Mouse (Mus musculus): ENCODE measurements at regions not wholly inside any gene's neighbourhood (a gene's known extent, or its start where the extent isn't known, plus 50 kb on each side); places are given as distances from the start of the nearest gene placed in this dataset.
A peak's percentile ranks its signal among the peaks of the same experiment; 100 is the strongest.

- no peak overlapping the region for H3K9ac ChIP-seq (ENCODE audit: low read depth, low read length)
- no peaks in the 10 kb centered on the region for H3K36me3 ChIP-seq (ENCODE audit: control insufficient read depth, insufficient read depth, low read length)
- H3K4me2 ChIP-seq: no peak overlapping the region
- no peaks in the 10 kb centered on the region for H3K27me3 ChIP-seq (replicated peaks; ENCODE audit: control insufficient read depth, insufficient read depth, low read length)
- no peak overlapping the region for H3K4me3 ChIP-seq (ENCODE audit: low read depth, low read length)
- no peaks in the 10 kb centered on the region for H3K9me3 ChIP-seq (ENCODE audit: control insufficient read depth, low read length)
- no peak for DNase-seq (ENCODE audit: low spot score)
- no peak overlapping the region for H3K27ac ChIP-seq (ENCODE audit: low read depth, low read length)
- no peaks in the 10 kb centered on the region for H3K4me1 ChIP-seq (replicated peaks; ENCODE audit: control insufficient read depth, insufficient read depth, low read length)
- ATAC-seq (replicated peaks; ENCODE audit: low FRiP score): no peak
Observed at GRCm38 (mm10) chr11:15572716-15573115, 684.8 kb upstream of the Vstm2a start.

GRCm38 (mm10) chr11:15619963-15620362 is 637.6 kb upstream of the Vstm2a start:
- DNase-seq (ENCODE audit: low spot score) (no peak), ATAC-seq (replicated peaks; ENCODE audit: low FRiP score) (no peak)
- Histone ChIP-seq H3K4me3 (ENCODE audit: low read depth, low read length) (no peak overlapping the region), H3K9me3 (ENCODE audit: control insufficient read depth, low read length) (no peaks in the 10 kb centered on the region), H3K27me3 (replicated peaks; ENCODE audit: control insufficient read depth, insufficient read depth, low read length) (no peaks in the 10 kb centered on the region), H3K4me1 (replicated peaks; ENCODE audit: control insufficient read depth, insufficient read depth, low read length) (no peaks in the 10 kb centered on the region), H3K4me2 (no peak overlapping the region), H3K27ac (ENCODE audit: low read depth, low read length) (no peak overlapping the region), H3K9ac (ENCODE audit: low read depth, low read length) (no peak overlapping the region), H3K36me3 (ENCODE audit: control insufficient read depth, insufficient read depth, low read length) (no peaks in the 10 kb centered on the region)
- WGBS: 50% methylated on average over 4 of the region's 4 CpGs

GRCm38 (mm10) chr11:15649025-15649680 is 608.4 kb upstream of the Vstm2a start:
- Histone ChIP-seq H3K27ac (ENCODE audit: low read depth, low read length) (no peak overlapping the region), H3K4me3 (ENCODE audit: low read depth, low read length) (no peak overlapping the region), H3K36me3 (ENCODE audit: control insufficient read depth, insufficient read depth, low read length) (no peaks in the 10 kb centered on the region), H3K9me3 (ENCODE audit: control insufficient read depth, low read length) (no peaks in the 10 kb centered on the region), H3K27me3 (replicated peaks; ENCODE audit: control insufficient read depth, insufficient read depth, low read length) (no peaks in the 10 kb centered on the region), H3K4me1 (replicated peaks; ENCODE audit: control insufficient read depth, insufficient read depth, low read length) (no peaks in the 10 kb centered on the region), H3K9ac (ENCODE audit: low read depth, low read length) (no peak overlapping the region), H3K4me2 (no peak overlapping the region)
- DNase-seq (ENCODE audit: low spot score) (no peak), ATAC-seq (replicated peaks; ENCODE audit: low FRiP score) (no peak)

GRCm38 (mm10) chr11:15689073-15689472 is 568.5 kb upstream of the Vstm2a start:
- Histone ChIP-seq H3K9ac (ENCODE audit: low read depth, low read length) (no peak overlapping the region), H3K4me1 (replicated peaks; ENCODE audit: control insufficient read depth, insufficient read depth, low read length) (no peaks in the 10 kb centered on the region), H3K36me3 (ENCODE audit: control insufficient read depth, insufficient read depth, low read length) (no peaks in the 10 kb centered on the region), H3K4me3 (ENCODE audit: low read depth, low read length) (no peak overlapping the region), H3K27me3 (replicated peaks; ENCODE audit: control insufficient read depth, insufficient read depth, low read length) (no peaks in the 10 kb centered on the region), H3K27ac (ENCODE audit: low read depth, low read length) (no peak overlapping the region), H3K4me2 (no peak overlapping the region), H3K9me3 (ENCODE audit: control insufficient read depth, low read length) (no peaks in the 10 kb centered on the region)
- DNase-seq (ENCODE audit: low spot score) (no peak), ATAC-seq (replicated peaks; ENCODE audit: low FRiP score) (peak; percentile 82)
- WGBS: 21% methylated on average over 1 of the region's 1 CpGs

- no peaks in the 10 kb centered on the region for H3K27me3 ChIP-seq (replicated peaks; ENCODE audit: control insufficient read depth, insufficient read depth, low read length)
- no peak overlapping the region for H3K4me2 ChIP-seq
- DNase-seq (ENCODE audit: low spot score) (no peak), ATAC-seq (replicated peaks; ENCODE audit: low FRiP score) (peak; percentile 99)
- no peaks in the 10 kb centered on the region for H3K9me3 ChIP-seq (ENCODE audit: control insufficient read depth, low read length)
- H3K9ac ChIP-seq (ENCODE audit: low read depth, low read length): no peak overlapping the region
- H3K4me1 ChIP-seq (replicated peaks; ENCODE audit: control insufficient read depth, insufficient read depth, low read length): no peaks in the 10 kb centered on the region
- no peak overlapping the region for H3K4me3 ChIP-seq (ENCODE audit: low read depth, low read length)
- no peaks in the 10 kb centered on the region for H3K36me3 ChIP-seq (ENCODE audit: control insufficient read depth, insufficient read depth, low read length)
- WGBS: 33% methylated on average over 2 of the region's 2 CpGs
- peak overlapping the region; percentile 25; the same call in 1 of the 2 replicates for H3K27ac ChIP-seq (ENCODE audit: low read depth, low read length)
Observed at GRCm38 (mm10) chr11:15698001-15698756, 559.3 kb upstream of the Vstm2a start.

- no peaks in the 10 kb centered on the region for H3K27me3 ChIP-seq (replicated peaks; ENCODE audit: control insufficient read depth, insufficient read depth, low read length)
- ATAC-seq (replicated peaks; ENCODE audit: low FRiP score) (no peak), DNase-seq (ENCODE audit: low spot score) (no peak)
- H3K9ac ChIP-seq (ENCODE audit: low read depth, low read length): no peak overlapping the region
- H3K4me3 ChIP-seq (ENCODE audit: low read depth, low read length): no peak overlapping the region
- H3K4me1 ChIP-seq (replicated peaks; ENCODE audit: control insufficient read depth, insufficient read depth, low read length): no peaks in the 10 kb centered on the region
- H3K4me2 ChIP-seq: no peak overlapping the region
- H3K36me3 ChIP-seq (ENCODE audit: control insufficient read depth, insufficient read depth, low read length): no peaks in the 10 kb centered on the region
- no peaks in the 10 kb centered on the region for H3K9me3 ChIP-seq (ENCODE audit: control insufficient read depth, low read length)
- H3K27ac ChIP-seq (ENCODE audit: low read depth, low read length): no peak overlapping the region
Observed at GRCm38 (mm10) chr11:15715987-15716386, 541.5 kb upstream of the Vstm2a start.

- Histone ChIP-seq H3K4me1 (replicated peaks; ENCODE audit: control insufficient read depth, insufficient read depth, low read length) (no peaks in the 10 kb centered on the region), H3K36me3 (ENCODE audit: control insufficient read depth, insufficient read depth, low read length) (no peaks in the 10 kb centered on the region), H3K9me3 (ENCODE audit: control insufficient read depth, low read length) (no peaks in the 10 kb centered on the region), H3K27me3 (replicated peaks; ENCODE audit: control insufficient read depth, insufficient read depth, low read length) (no peaks in the 10 kb centered on the region), H3K4me2 (no peak overlapping the region), H3K9ac (ENCODE audit: low read depth, low read length) (no peak overlapping the region), H3K27ac (ENCODE audit: low read depth, low read length) (no peak overlapping the region), H3K4me3 (ENCODE audit: low read depth, low read length) (no peak overlapping the region)
- 0 out of 2 replicates have a peak, but pooled peaks have one; percentile 41 for ATAC-seq (replicated peaks; ENCODE audit: low FRiP score)
- WGBS: 55% methylated on average over 1 of the region's 1 CpGs
- no peak for DNase-seq (ENCODE audit: low spot score)
Observed at GRCm38 (mm10) chr11:15717536-15717935, 540.0 kb upstream of the Vstm2a start.

- Histone ChIP-seq H3K4me2 (no peak overlapping the region), H3K4me3 (ENCODE audit: low read depth, low read length) (no peak overlapping the region), H3K4me1 (replicated peaks; ENCODE audit: control insufficient read depth, insufficient read depth, low read length) (no peaks in the 10 kb centered on the region), H3K9me3 (ENCODE audit: control insufficient read depth, low read length) (no peaks in the 10 kb centered on the region), H3K27me3 (replicated peaks; ENCODE audit: control insufficient read depth, insufficient read depth, low read length) (no peaks in the 10 kb centered on the region), H3K27ac (ENCODE audit: low read depth, low read length) (no peak overlapping the region), H3K36me3 (ENCODE audit: control insufficient read depth, insufficient read depth, low read length) (no peaks in the 10 kb centered on the region), H3K9ac (ENCODE audit: low read depth, low read length) (no peak overlapping the region)
- DNase-seq (ENCODE audit: low spot score) (no peak), ATAC-seq (replicated peaks; ENCODE audit: low FRiP score) (no peak)
Observed at GRCm38 (mm10) chr11:15737621-15738020, 519.9 kb upstream of the Vstm2a start.

- DNase-seq (ENCODE audit: low spot score) (no peak), ATAC-seq (replicated peaks; ENCODE audit: low FRiP score) (no peak)
- Histone ChIP-seq H3K4me1 (replicated peaks; ENCODE audit: control insufficient read depth, insufficient read depth, low read length) (no peaks in the 10 kb centered on the region), H3K9ac (ENCODE audit: low read depth, low read length) (no peak overlapping the region), H3K9me3 (ENCODE audit: control insufficient read depth, low read length) (no peaks in the 10 kb centered on the region), H3K4me3 (ENCODE audit: low read depth, low read length) (no peak overlapping the region), H3K36me3 (ENCODE audit: control insufficient read depth, insufficient read depth, low read length) (no peaks in the 10 kb centered on the region), H3K27ac (ENCODE audit: low read depth, low read length) (no peak overlapping the region), H3K27me3 (replicated peaks; ENCODE audit: control insufficient read depth, insufficient read depth, low read length) (no peaks in the 10 kb centered on the region), H3K4me2 (no peak overlapping the region)
- WGBS: 51% methylated on average over 1 of the region's 1 CpGs
Observed at GRCm38 (mm10) chr11:15756006-15756405, 501.5 kb upstream of the Vstm2a start.
